Mouse (Mus musculus): Measurements from ENCODE around the gene Olfr323.

The Olfr323 gene

GRCm38 (mm10) chr11:58630401-58630800, at the start of gene Olfr323:
TSS of gene Olfr323 (minus strand) at chr11:58630501.
- DNase-seq (ENCODE audit: low read depth, low spot score): no peak

GRCm38 (mm10) chr11:58671825-58672224, 41.5 kb upstream of the Olfr323 start:
- no peak for DNase-seq (ENCODE audit: low read depth, low spot score)

GRCm38 (mm10) chr11:58669252-58669651, 39.0 kb upstream of the Olfr323 start:
- DNase-seq (ENCODE audit: low read depth, low spot score): no peak

- DNase-seq (ENCODE audit: low read depth, low spot score): no peak
These were observed 28.3 kb upstream of the Olfr323 start, which contains the start of gene Olfr322 for GRCm38 (mm10) chr11:58658596-58658995. TSS of gene Olfr322 (plus strand) at chr11:58658782.

GRCm38 (mm10) chr11:58655151-58655550, 24.9 kb upstream of the Olfr323 start:
- no peak for DNase-seq (ENCODE audit: low read depth, low spot score)

- DNase-seq (ENCODE audit: low read depth, low spot score): no peak
These were observed 13.0 kb upstream of the Olfr323 start for GRCm38 (mm10) chr11:58643350-58643749.

- DNase-seq (ENCODE audit: low read depth, low spot score): no peak
These were observed 11.5 kb upstream of the Olfr323 start for GRCm38 (mm10) chr11:58641638-58642358.

GRCm38 (mm10) chr11:58641057-58641456, 10.8 kb upstream of the Olfr323 start:
- no peak for DNase-seq (ENCODE audit: low read depth, low spot score)

- no peak for DNase-seq (ENCODE audit: low read depth, low spot score)
These were observed 10.1 kb upstream of the Olfr323 start, which contains the start of gene Trim58 for GRCm38 (mm10) chr11:58640272-58640867. TSS of gene Trim58 (plus strand) at chr11:58640465.

- no peak for DNase-seq (ENCODE audit: low read depth, low spot score)
These were observed 7.9 kb upstream of the Olfr323 start for GRCm38 (mm10) chr11:58638176-58638701.

- peak; percentile 2 for DNase-seq (ENCODE audit: low read depth, low spot score)
These were observed 6.2 kb upstream of the Olfr323 start for GRCm38 (mm10) chr11:58636376-58636977.

GRCm38 (mm10) chr11:58634878-58635277, 4.6 kb upstream of the Olfr323 start:
- DNase-seq (ENCODE audit: low read depth, low spot score): no peak

GRCm38 (mm10) chr11:58626146-58626545, 4.2 kb downstream of the Olfr323 start:
- no peak for DNase-seq (ENCODE audit: low read depth, low spot score)

- no peak for DNase-seq (ENCODE audit: low read depth, low spot score)
These were observed 11.5 kb downstream of the Olfr323 start for GRCm38 (mm10) chr11:58618793-58619192.

GRCm38 (mm10) chr11:58618369-58618768, 11.9 kb downstream of the Olfr323 start:
- no peak for DNase-seq (ENCODE audit: low read depth, low spot score)

- no peak for DNase-seq (ENCODE audit: low read depth, low spot score)
These were observed 14.3 kb downstream of the Olfr323 start, which contains the start of gene 2210407C18Rik for GRCm38 (mm10) chr11:58615975-58616374. TSS of gene 2210407C18Rik (minus strand) at chr11:58616075.

- no peak for DNase-seq (ENCODE audit: low read depth, low spot score)
These were observed 15.8 kb downstream of the Olfr323 start for GRCm38 (mm10) chr11:58614526-58614925.

- DNase-seq (ENCODE audit: low read depth, low spot score): no peak
These were observed 16.9 kb downstream of the Olfr323 start for GRCm38 (mm10) chr11:58613359-58613758.

- no peak for DNase-seq (ENCODE audit: low read depth, low spot score)
These were observed 23.3 kb downstream of the Olfr323 start for GRCm38 (mm10) chr11:58607030-58607429.

- no peak for DNase-seq (ENCODE audit: low read depth, low spot score)
These were observed 24.0 kb downstream of the Olfr323 start for GRCm38 (mm10) chr11:58606177-58606919.

GRCm38 (mm10) chr11:58605228-58605627, 25.1 kb downstream of the Olfr323 start:
- DNase-seq (ENCODE audit: low read depth, low spot score): no peak

GRCm38 (mm10) chr11:58604688-58605087, 25.6 kb downstream of the Olfr323 start:
- no peak for DNase-seq (ENCODE audit: low read depth, low spot score)
